Mouse (Mus musculus): ENCODE measurements around the gene Cxcl9. TPM values are rescaled to one million over a fixed set of nuclear protein-coding genes. Genes with fewer than 3 reads are reported as not detected.
"Not testable (repeated sequence)": the region's sequence is repeated elsewhere in the genome, so short reads cannot be mapped to it uniquely, and the experiment has no call there.

Cxcl9 gene
- polyA plus RNA-seq, 1 experiment from 2014 or later, result not detected

- Histone ChIP-seq H3K27me3 (ENCODE audit: control insufficient read depth, insufficient read depth, low read length) (no peaks in the 10 kb centered on the region), H3K4me2 (ENCODE audit: low read depth, low read length) (no peak overlapping the region), H3K27ac (ENCODE audit: low read length) (no peak overlapping the region), H3K9ac (ENCODE audit: low read length) (no peak overlapping the region), H3K36me3 (ENCODE audit: control insufficient read depth, insufficient read depth, low read length) (no peaks in the 10 kb centered on the region), H3K9me3 (replicated peaks; ENCODE audit: control insufficient read depth, low read length) (no peaks in the 10 kb centered on the region), H3K4me3 (replicated peaks; ENCODE audit: low read length) (no peak overlapping the region), H3K4me1 (ENCODE audit: control insufficient read depth, insufficient read depth, low read length) (no peaks in the 10 kb centered on the region; the same call in 1 of the 2 replicates)
- ATAC-seq (ENCODE audit: insufficient read depth, low FRiP score), result no peak
- WGBS, result 47% methylated on average over 10 of the region's 10 CpGs
These were observed 40.5 kb upstream of the Cxcl9 start for GRCm38 (mm10) chr5:92368392-92368791.

- H3K36me3 ChIP-seq (ENCODE audit: control insufficient read depth, insufficient read depth, low read length), result no peaks in the 10 kb centered on the region
- no peak overlapping the region for H3K27ac ChIP-seq (ENCODE audit: low read length)
- no peak overlapping the region for H3K4me3 ChIP-seq (replicated peaks; ENCODE audit: low read length)
- H3K4me2 ChIP-seq (ENCODE audit: low read depth, low read length), result 0 out of 2 replicates have a peak overlapping the region, but pooled peaks have one; percentile 15
- no peaks in the 10 kb centered on the region; the same call in 1 of the 2 replicates for H3K4me1 ChIP-seq (ENCODE audit: control insufficient read depth, insufficient read depth, low read length)
- no peaks in the 10 kb centered on the region for H3K27me3 ChIP-seq (ENCODE audit: control insufficient read depth, insufficient read depth, low read length)
- 43% methylated on average over 6 of the region's 6 CpGs for WGBS
- H3K9ac ChIP-seq (ENCODE audit: low read length), result no peak overlapping the region
- no peaks in the 10 kb centered on the region for H3K9me3 ChIP-seq (replicated peaks; ENCODE audit: control insufficient read depth, low read length)
- no peak for ATAC-seq (ENCODE audit: insufficient read depth, low FRiP score)
These were observed 38.7 kb upstream of the Cxcl9 start for GRCm38 (mm10) chr5:92366565-92366964.

GRCm38 (mm10) chr5:92365146-92365705, 37.3 kb upstream of the Cxcl9 start:
- Histone ChIP-seq H3K9me3 (replicated peaks; ENCODE audit: control insufficient read depth, low read length) (no peaks in the 10 kb centered on the region), H3K4me3 (replicated peaks; ENCODE audit: low read length) (no peak overlapping the region), H3K36me3 (ENCODE audit: control insufficient read depth, insufficient read depth, low read length) (no peaks in the 10 kb centered on the region), H3K27me3 (ENCODE audit: control insufficient read depth, insufficient read depth, low read length) (no peaks in the 10 kb centered on the region), H3K4me1 (ENCODE audit: control insufficient read depth, insufficient read depth, low read length) (no peaks in the 10 kb centered on the region; the same call in 1 of the 2 replicates), H3K4me2 (ENCODE audit: low read depth, low read length) (no peak overlapping the region), H3K9ac (ENCODE audit: low read length) (no peak overlapping the region), H3K27ac (ENCODE audit: low read length) (no peak overlapping the region)
- no peak for ATAC-seq (ENCODE audit: insufficient read depth, low FRiP score)
- 82% methylated on average over 11 of the region's 11 CpGs for WGBS

GRCm38 (mm10) chr5:92364011-92364410, 36.1 kb upstream of the Cxcl9 start:
- H3K9ac ChIP-seq (ENCODE audit: low read length), result no peak overlapping the region
- no peak overlapping the region for H3K27ac ChIP-seq (ENCODE audit: low read length)
- no peaks in the 10 kb centered on the region for H3K9me3 ChIP-seq (replicated peaks; ENCODE audit: control insufficient read depth, low read length)
- 88% methylated on average over 5 of the region's 5 CpGs for WGBS
- H3K4me3 ChIP-seq (replicated peaks; ENCODE audit: low read length), result no peak overlapping the region
- no peak for ATAC-seq (ENCODE audit: insufficient read depth, low FRiP score)
- H3K27me3 ChIP-seq (ENCODE audit: control insufficient read depth, insufficient read depth, low read length), result no peaks in the 10 kb centered on the region
- H3K4me2 ChIP-seq (ENCODE audit: low read depth, low read length), result no peak overlapping the region
- H3K36me3 ChIP-seq (ENCODE audit: control insufficient read depth, insufficient read depth, low read length), result no peaks in the 10 kb centered on the region
- H3K4me1 ChIP-seq (ENCODE audit: control insufficient read depth, insufficient read depth, low read length), result no peaks in the 10 kb centered on the region

GRCm38 (mm10) chr5:92363179-92363578, 35.3 kb upstream of the Cxcl9 start:
- no peaks in the 10 kb centered on the region for H3K4me1 ChIP-seq (ENCODE audit: control insufficient read depth, insufficient read depth, low read length)
- WGBS, result 17% methylated on average over 4 of the region's 4 CpGs

GRCm38 (mm10) chr5:92358767-92359455, 31.0 kb upstream of the Cxcl9 start:
- H3K36me3 ChIP-seq (ENCODE audit: control insufficient read depth, insufficient read depth, low read length), result no peaks in the 10 kb centered on the region
- no peak overlapping the region for H3K27ac ChIP-seq (ENCODE audit: low read length)
- 72% methylated on average over 11 of the region's 11 CpGs for WGBS
- no peak overlapping the region for H3K9ac ChIP-seq (ENCODE audit: low read length)
- no peak overlapping the region for H3K4me3 ChIP-seq (replicated peaks; ENCODE audit: low read length)
- no peak for ATAC-seq (ENCODE audit: insufficient read depth, low FRiP score)
- H3K4me1 ChIP-seq (ENCODE audit: control insufficient read depth, insufficient read depth, low read length), result no peaks in the 10 kb centered on the region
- no peak overlapping the region for H3K4me2 ChIP-seq (ENCODE audit: low read depth, low read length)
- H3K9me3 ChIP-seq (replicated peaks; ENCODE audit: control insufficient read depth, low read length), result no peaks in the 10 kb centered on the region
- H3K27me3 ChIP-seq (ENCODE audit: control insufficient read depth, insufficient read depth, low read length), result no peaks in the 10 kb centered on the region

More at GRCm38 (mm10) chr5:92363179-92363578, 35.3 kb upstream of the Cxcl9 start:
- H3K9me3 ChIP-seq (replicated peaks; ENCODE audit: control insufficient read depth, low read length), result no peaks in the 10 kb centered on the region
- no peak overlapping the region for H3K9ac ChIP-seq (ENCODE audit: low read length)
- no peak for ATAC-seq (ENCODE audit: insufficient read depth, low FRiP score)
- H3K4me3 ChIP-seq (replicated peaks; ENCODE audit: low read length), result no peak overlapping the region
- H3K27me3 ChIP-seq (ENCODE audit: control insufficient read depth, insufficient read depth, low read length), result no peaks in the 10 kb centered on the region
- H3K27ac ChIP-seq (ENCODE audit: low read length), result no peak overlapping the region
- H3K36me3 ChIP-seq (ENCODE audit: control insufficient read depth, insufficient read depth, low read length), result no peaks in the 10 kb centered on the region
- H3K4me2 ChIP-seq (ENCODE audit: low read depth, low read length), result no peak overlapping the region

- Histone ChIP-seq H3K27me3 (ENCODE audit: control insufficient read depth, insufficient read depth, low read length) (no peaks in the 10 kb centered on the region), H3K9me3 (replicated peaks; ENCODE audit: control insufficient read depth, low read length) (no peaks in the 10 kb centered on the region), H3K4me2 (ENCODE audit: low read depth, low read length) (no peak overlapping the region), H3K4me1 (ENCODE audit: control insufficient read depth, insufficient read depth, low read length) (no peaks in the 10 kb centered on the region), H3K36me3 (ENCODE audit: control insufficient read depth, insufficient read depth, low read length) (no peaks in the 10 kb centered on the region), H3K27ac (ENCODE audit: low read length) (no peak overlapping the region), H3K4me3 (replicated peaks; ENCODE audit: low read length) (no peak overlapping the region), H3K9ac (ENCODE audit: low read length) (no peak overlapping the region)
- ATAC-seq (ENCODE audit: insufficient read depth, low FRiP score), result no peak; the same call in 1 of the 2 replicates
- 10% methylated on average over 11 of the region's 12 CpGs for WGBS
These were observed 30.2 kb upstream of the Cxcl9 start for GRCm38 (mm10) chr5:92358033-92358432.

- H3K4me2 ChIP-seq (ENCODE audit: low read depth, low read length), result peak overlapping the region; percentile 43
- no peaks in the 10 kb centered on the region for H3K27me3 ChIP-seq (ENCODE audit: control insufficient read depth, insufficient read depth, low read length)
- H3K4me1 ChIP-seq (ENCODE audit: control insufficient read depth, insufficient read depth, low read length), result peaks cover 1% of the 10 kb centered on the region; the same call in 1 of the 2 replicates
- no peak for ATAC-seq (ENCODE audit: insufficient read depth, low FRiP score)
- H3K27ac ChIP-seq (ENCODE audit: low read length), result no peak overlapping the region
- peak overlapping the region; percentile 37 for H3K4me3 ChIP-seq (replicated peaks; ENCODE audit: low read length)
- 34% methylated on average over 11 of the region's 11 CpGs for WGBS
- H3K36me3 ChIP-seq (ENCODE audit: control insufficient read depth, insufficient read depth, low read length), result no peaks in the 10 kb centered on the region
- 0 out of 2 replicates have a peak overlapping the region, but pooled peaks have one; percentile 49 for H3K9ac ChIP-seq (ENCODE audit: low read length)
- no peaks in the 10 kb centered on the region for H3K9me3 ChIP-seq (replicated peaks; ENCODE audit: control insufficient read depth, low read length)
These were observed 25.6 kb upstream of the Cxcl9 start for GRCm38 (mm10) chr5:92353517-92353916.

GRCm38 (mm10) chr5:92352716-92353115, 24.8 kb upstream of the Cxcl9 start:
- H3K27me3 ChIP-seq (ENCODE audit: control insufficient read depth, insufficient read depth, low read length); H3K4me1 ChIP-seq (ENCODE audit: control insufficient read depth, insufficient read depth, low read length); H3K9ac ChIP-seq (ENCODE audit: low read length); ATAC-seq (ENCODE audit: insufficient read depth, low FRiP score); H3K4me2 ChIP-seq (ENCODE audit: low read depth, low read length); H3K36me3 ChIP-seq (ENCODE audit: control insufficient read depth, insufficient read depth, low read length); H3K9me3 ChIP-seq (replicated peaks; ENCODE audit: control insufficient read depth, low read length); H3K27ac ChIP-seq (ENCODE audit: low read length); H3K4me3 ChIP-seq (replicated peaks; ENCODE audit: low read length): not testable (repeated sequence)
- WGBS, result 55% methylated on average over 4 of the region's 4 CpGs
